Mouse (Mus musculus) telencephalon, adult 2 months (tissue): ENCODE data around the gene Prnd.
A peak's percentile ranks its signal among the peaks of the same experiment; 100 is the strongest.

Source experiments
- DNase-seq: peaks from one replicate; pipeline ENCODE4 v3.0.0-alpha.2; 2011; ENCODE audit warnings: low read depth, low spot score

The Prnd gene

DNA sequence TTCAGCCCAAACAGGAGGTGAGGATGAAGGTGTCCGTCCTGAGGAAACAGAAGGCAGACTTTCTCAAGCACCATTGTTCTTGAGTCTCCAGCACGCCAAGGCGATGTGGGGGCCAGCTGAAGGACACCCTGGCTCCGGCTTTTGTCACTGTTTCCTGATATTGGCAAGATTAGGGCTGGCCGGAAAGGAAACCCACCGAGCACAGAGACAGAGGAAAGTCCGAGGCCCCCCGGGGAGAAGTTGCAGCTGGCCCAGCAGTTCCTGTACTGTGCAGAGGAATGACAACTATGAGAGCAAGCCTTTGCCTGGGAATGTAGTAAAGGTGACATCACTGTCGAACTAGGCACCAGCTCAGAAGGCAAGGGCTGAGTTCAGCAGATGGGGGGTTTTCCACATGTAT is 30.2 kb downstream of the Prnd start:
- DNase-seq = no peak

DNA sequence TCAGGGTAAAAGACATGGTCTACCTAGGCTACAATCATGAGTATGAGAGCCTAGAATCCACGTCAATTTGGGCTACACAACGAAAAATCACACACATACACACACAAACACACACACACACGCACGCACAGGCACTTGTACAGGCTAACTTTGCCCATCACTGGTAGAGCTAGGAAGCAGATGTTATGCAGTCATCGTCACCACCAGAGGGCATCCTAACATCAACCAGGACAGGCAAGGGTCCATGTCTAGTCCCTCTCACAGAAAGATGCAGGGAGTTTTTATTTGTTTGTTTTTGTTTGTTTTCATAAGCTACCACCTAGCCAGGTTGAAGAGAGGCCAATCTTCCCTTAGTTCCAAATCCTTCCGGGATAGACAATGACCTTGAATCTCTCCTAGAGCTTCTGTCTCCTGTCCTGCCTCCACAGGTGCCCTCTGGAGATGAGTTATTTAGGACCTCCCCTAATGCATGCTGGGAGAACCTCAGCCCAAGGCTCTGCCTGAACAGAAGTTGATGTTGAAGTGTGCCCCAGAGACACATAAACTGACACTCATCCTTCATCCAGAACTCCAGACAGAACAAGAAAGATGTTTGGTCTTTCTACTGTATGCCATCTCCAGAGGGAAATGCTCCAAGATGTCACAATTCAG is 32.0 kb downstream of the Prnd start:
- peak; percentile 49 for DNase-seq

DNA sequence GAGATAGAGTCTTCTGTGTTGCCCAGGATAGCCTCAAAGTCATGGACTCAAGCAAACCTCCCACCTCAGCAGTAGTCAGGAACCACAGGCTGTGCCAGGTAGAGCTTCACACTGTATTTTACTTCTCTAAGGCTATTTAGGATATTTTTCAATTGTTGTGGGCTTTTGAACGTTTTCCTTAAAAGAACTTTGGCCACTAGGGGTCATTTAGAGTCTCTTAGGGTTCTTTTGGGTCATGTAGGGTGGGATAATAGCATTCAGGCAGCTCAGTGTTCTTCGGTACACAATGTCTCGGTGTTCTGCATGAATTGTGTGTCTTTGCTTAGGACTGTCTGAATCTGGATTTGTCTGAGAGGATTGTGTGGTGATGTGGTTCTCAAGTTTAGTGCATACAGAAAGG is 37.3 kb downstream of the Prnd start:
- DNase-seq = no peak

DNA sequence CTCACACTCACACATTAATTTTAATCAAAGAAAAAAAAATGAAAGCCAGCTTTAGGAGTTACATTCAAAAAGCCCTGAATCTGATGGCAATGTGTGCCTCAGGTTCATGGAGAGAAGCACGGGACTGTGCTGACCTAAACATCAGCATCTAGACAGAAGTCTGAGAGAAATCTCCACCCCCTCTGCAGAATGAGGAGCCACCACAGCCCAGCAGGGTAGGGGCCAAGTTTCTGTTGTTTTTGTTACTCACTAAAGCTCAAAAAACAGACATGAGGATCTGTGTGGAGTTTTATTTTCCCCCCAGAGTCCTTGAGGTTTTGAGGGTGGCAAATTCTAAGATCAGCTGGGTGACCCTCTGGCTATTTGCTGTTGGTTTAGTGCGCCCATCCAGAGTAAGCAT is 37.9 kb downstream of the Prnd start:
- no peak for DNase-seq

DNA sequence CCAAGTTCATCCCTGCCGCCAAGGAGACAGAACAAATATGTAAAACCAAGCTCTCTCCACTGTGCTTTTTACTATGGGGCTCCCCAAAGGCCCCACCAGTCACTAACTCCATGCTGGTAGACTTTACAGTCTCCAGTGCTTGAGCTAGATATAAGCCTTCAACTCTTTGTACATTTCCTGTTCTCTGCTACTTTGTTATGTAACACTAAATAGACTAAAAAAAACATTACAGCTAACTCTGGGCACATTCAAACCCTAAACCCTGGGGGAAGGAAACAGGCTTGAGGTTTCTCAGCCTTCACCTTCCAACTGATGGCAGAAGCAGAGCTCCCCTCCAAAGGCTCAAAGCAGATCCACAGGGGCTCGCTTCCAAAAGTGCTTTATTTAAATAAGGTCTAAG is 41.8 kb downstream of the Prnd start:
- DNase-seq = peak; percentile 41

DNA sequence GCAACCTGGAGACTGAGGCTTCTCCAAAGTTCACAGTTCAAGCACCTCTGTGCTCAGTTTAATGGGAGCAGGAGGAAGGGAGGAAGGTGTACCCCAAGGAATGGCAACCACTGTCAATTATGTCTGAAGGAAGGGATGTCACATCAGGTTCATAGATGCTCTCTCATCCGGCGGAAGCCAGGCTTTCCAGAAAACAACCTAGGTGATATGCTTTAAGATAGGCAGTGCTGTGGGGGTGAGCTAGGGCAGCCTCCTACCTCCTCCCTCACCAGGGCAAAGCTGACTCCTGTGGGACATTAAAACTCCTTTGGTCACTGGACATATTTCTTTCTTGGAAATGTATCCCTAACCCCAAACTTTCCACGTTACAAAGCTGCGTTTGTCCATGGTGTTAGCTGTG is 42.5 kb downstream of the Prnd start:
- no peak for DNase-seq

DNA sequence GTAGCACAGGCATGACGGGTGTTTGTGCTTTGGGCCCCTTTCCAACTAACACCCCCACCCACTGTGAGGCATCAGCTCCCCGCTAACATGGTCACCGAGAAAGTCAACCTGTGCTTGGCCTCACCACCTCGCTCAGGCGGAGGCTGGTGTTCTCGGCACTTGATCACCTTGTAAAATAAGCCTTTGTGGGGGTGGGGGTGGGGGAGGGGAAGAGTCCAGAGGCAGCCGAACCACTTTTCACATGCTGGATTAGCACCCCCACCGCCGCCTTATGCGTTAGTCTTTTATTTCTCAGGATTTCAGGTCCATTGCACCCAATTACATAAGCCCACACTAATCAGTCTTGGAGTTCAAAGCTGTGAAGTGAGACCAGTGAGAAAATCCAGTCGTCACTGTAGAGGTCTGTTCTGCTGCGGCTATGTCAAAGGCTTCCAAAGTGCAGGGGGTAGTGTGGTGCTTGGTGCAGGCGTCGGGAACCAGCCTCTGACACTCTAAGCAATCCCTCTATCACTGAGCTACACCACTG is 43.0 kb downstream of the Prnd start:
- no peak for DNase-seq

DNA sequence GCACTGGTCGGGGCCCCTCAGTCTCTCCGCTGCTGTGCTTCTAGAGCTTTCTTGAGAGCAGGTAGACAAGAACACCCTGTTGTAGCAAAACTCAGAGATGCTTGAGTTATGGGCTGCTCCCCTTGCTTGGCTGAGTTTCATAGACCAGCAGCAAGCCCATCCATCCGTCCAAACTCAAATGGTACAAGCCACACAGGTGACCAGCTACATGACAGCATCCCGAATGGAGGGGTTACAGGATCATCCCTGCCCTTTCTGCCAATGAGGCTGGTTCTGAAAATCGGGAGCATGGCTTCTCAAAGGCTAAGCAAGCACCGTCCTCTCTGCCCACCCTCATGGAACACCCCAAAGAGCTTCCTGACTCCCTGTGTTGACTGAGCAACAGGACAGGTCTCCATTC is 44.3 kb downstream of the Prnd start:
- no peak for DNase-seq

DNA sequence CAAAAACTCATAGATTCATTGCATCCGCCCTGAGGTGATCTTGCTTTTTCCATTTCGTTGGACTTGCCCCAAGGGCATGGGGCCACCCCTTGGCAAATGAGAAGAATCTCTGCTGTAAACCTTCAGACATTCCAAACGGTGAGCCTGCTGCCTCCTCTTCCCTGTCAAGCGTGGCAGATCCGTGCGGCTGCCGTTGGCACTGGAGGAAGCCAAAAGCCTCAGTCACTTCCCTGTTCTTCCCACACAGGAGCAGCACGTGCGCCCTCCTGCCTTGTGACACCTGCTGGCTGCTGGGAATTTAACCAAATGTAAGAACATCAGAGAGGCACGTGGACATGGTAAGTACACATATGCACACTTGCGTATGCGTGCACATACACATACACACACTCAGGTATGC is 45.1 kb downstream of the Prnd start:
- DNase-seq = peak; percentile 57

DNA sequence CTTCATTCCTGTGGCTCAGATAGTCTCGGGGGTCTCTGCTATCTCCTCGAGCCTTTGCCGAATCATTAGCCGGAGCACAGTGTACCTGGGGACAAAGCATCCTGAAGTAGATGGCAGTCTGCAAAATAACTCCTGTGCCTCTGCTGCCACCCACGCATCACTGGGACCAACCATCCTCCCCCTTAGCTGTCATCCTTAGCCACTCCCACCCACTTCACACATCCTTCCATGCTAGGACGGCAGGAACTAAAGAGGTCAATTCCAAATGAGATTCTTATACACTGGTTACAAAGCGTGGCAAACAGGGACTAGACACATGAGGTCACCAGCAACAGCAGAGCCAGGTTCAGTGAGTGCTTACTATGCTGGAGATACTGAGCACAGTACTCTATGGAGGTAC is 45.7 kb downstream of the Prnd start:
- peak; percentile 49 for DNase-seq

DNA sequence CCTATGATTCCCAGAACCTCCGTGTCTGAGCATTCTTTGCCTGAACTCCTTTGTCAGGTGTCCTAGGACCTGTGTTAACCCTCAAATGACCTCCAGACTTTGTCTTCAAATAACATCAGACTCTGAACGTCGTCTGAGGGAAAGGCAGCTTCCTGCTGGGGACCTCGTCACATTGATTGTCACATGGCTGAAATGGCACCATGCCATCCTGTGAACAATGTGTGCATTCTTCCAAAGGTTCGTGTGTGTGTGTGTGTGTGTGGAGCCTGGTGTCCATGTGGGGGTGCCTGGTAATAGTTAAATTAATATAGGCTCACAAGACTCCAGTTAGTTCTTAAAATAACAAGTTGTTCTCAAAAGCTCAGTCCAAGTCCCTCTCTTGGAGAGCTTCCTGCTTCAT is 46.7 kb downstream of the Prnd start:
- peak; percentile 33 for DNase-seq

DNA sequence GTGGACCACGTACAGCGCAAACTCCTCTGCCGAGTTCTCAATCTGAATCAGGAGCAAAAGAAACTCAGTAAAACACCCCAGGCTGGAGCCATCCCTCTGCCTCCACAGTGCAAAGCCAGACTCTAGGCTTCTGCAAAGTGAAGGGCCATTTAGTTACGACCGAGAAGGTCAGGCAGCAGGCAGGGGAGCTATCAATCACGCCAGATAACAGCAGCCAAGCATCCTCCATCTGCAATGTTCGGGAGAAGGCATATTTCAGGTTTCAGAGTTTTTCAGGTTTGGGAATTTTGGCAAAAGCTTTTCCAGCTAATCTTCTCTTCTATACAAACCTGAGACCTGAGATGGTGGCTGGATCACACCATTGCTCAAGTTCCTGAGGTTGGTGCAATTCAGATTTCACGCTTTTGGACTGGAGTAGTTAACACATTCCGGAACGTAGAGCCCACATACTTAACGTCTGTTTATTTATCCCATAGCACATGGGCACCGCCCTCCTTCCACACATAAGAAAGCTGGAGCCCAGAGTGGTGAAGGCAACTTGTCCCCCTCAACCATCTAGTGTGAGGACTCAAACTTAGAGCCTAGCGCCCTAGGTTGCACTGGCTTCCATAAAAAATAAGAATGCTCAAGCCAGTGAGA is 51.2 kb downstream of the Prnd start:
- DNase-seq = no peak

DNA sequence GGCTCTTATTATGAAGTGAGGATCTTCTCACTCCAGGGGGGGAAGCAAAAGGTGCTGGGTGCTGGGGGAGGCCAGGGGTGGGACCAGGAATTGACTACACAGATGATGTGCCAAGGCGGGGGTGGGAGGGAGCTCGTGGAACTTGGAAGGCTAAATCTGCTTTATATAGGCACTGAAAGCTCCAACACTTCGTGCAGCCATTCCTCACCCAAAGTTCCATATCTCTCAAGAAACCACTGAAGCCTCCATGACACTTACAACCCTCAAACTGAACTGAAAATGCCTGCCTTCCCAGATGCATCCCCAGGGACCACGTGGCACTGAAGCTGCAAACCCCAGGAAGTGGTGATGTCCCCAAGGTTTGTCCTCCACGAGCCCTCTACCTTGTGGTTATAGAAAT is 53.3 kb downstream of the Prnd start:
- peak; percentile 38 for DNase-seq

DNA sequence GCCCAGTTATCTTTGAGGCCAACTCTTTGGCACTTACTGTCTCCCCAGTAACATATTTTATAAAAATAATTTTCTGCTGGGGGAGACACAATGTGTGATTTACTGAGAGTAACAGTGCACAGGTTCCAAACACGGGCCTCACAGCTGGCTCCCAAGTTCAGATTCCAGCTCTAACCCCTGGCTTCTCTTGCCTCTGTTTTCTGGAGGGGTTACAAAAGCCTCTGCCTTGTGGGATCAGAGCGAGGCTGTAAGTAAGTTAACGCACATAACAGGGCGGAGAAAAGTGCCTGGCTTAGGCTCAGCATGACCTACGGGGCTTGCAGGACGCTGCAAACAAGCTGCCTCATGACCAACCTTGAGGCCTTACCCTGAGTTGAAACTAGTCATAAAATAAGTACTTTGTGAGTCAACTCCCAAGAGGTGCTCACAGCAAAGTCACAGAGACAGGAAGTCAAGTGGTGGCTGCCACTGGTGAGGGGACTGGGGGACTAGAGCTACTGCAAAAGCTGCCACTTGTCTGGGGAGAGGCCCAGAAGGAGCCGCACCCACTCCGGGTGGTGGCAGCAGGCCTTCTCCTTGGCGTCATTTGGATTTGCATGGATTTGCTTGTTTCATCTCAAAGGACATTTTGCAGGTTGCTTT is 54.0 kb downstream of the Prnd start:
- DNase-seq = no peak

DNA sequence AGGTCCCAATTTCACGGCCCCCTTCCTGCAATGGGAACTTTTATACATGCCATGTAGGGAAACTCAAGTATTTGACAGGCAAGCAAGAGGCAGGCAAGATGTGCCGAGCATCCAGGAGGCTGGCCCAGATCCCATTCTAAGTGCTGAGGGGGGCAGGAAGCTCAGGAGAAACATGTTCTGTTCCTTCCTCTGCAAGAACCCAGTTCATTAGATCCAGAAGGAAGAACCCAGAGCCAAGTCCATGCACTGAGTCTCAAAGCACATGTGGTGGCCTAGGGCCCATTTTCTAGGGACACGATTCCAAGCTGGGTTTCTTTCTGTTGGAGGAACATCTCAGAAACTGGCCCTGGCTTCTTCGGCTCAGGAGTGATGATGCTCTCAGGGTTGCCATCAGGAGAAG is 54.8 kb downstream of the Prnd start:
- no peak for DNase-seq
